Mouse (Mus musculus) layer of hippocampus, postnatal 10 days (tissue): ENCODE results near the gene Snx7. TPM values are rescaled to one million over a fixed set of nuclear protein-coding genes. Genes with fewer than 3 reads are reported as not detected.
A peak's percentile ranks its signal among the peaks of the same experiment; 100 is the strongest.

Source experiments
- DNase-seq, 2 experiments: peaks; one replicate each; pipeline ENCODE4 v3.0.0; 2021; ENCODE audit warnings: low spot score in 2 of 2
- microRNA-seq, 2 experiments: library from miRNA; unstranded; fragments of <30 nt; microRNA quantifications; one replicate each; pipeline ENCODE4 v1.2.0; 2021
- total RNA-seq, 2 experiments: library from RNA; stranded (reverse); gene quantifications; 2 replicates each; pipeline ENCODE4 v1.2.3; 2021

Snx7 gene
- total RNA-seq, 2 experiments from 2014 or later: 32.0 to 34.9 TPM

DNA sequence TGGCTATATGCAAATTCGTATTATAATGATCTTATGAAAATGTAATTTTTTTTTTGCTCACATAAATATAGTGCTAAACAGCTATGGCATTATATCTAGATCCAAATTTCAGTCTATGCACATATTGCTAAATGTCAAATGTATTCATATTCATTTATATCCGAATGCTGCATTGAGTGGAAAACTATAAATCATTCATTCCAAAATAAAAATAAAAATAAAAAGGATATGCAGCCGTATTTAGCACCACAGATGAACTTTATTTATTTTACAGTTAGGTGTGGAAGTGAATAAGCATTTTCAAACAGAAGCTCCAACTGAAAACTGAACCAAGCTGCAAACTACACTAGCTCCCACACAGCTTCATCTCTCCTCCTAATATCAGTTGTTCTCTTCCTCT is 45.5 kb downstream of the Snx7 start:
- DNase-seq: no peak

DNA sequence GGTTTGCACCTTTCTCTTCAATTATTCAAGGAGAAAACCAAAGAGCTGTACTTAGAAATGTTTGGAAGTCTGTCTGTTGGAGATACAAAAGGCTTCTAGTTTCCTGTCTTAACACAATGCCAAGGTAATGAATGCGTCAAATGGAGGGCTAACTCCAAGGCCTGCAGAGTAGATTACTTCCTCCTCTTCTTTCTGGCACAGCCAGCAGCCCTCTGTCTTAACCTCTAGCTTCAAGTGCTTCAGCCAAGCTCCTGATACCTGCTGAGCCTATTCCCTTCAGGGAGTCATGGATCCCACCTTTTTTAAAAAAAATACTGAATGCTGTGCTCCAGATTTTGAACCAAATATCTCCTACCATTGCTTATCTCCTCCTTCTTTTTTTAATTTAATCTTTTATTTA is 51.1 kb downstream of the Snx7 start:
- DNase-seq: no peak

DNA sequence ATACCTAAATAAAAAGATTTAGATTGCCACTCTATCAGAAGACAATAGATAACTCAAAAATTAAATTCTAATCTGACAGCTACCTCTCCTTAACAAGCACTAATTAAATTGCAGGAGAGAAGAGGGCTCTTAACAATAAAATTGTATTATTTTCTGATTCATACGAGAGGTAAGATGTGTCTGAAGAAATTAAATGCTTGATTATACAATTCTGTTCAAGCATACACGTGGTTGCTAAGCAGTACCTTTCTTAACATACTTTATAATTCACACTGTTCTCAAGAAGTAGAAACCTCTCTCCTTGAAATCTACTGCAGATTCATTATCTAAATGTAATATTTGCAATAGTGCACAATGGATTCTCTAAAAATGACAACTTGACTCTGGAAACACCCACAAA is 54.5 kb downstream of the Snx7 start:
- no peak for DNase-seq

DNA sequence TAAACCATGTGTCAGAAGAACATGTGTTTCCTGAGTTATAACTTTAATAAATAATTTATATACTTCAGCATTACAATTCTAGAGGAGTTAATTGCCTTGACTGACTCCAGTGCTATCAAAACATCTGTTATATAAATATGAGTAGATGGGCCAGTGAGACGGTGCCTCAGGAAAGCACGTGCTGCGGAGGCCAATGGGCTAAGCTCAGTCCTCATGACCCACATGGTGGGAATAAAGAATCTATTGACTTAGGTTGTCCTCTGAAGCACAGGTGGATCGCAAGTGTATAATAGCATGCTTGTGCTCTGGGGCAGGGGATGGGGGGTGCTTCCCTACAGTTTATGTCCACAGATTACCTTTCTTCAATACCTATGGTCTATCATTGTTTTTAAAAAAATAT is 56.6 kb downstream of the Snx7 start:
- no peak for DNase-seq

DNA sequence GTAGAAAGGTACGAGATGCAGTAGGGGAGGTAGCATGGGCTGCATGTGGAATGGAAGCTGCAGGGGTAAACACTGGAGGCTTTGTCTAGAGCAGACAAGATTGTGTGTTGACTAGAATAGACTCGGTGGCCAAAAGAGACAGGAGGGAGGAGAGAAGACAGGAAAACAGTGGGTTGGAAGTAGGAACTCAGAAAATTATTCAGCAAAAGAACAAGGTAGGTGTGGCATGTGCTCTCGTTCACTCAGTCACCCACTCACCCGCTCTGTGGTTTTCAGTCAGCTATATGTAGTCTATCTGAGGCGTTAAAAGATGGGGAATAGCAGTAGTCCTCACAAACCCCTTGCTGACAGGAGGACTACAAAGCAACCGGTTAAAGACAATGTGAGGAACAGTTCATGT is 63.0 kb downstream of the Snx7 start:
- DNase-seq: no peak

DNA sequence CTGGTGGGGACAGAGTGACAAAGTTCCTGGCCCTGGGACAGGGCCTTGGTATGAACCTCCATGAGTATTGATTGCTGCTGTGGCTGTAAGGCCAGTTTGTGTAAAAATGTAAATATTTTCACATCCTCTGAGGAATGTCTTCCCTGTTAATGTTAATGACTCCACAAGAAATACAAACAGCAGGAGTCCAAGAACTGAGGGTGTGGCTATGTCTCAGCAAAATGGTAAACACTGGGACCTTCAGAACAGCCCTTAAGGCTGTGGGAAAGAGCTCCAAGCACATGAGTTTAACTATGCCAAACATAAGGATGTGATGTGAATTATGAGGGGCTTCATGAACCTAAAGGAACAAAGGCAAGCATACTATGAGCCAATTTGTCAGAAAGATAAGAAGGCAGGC is 74.2 kb downstream of the Snx7 start:
- DNase-seq: no peak

DNA sequence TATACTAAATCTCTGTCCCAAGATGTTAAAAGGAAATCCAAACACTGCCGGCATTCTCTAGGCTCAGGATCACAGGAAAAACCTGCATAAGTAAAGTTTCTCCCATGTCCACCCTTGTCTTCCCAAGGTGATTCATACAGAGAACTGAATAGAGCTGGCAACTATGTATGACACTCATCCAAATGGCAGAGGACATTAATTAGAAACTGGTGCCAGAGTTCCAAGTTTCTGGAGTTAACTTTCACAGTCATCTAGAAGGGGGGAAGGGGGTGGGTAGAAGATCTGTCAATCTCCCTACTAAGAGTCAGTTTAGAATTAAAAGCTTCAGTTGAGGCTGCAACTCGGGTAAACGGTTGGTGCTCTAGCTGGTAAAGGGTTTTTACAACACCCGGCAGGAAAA is 76.8 kb downstream of the Snx7 start:
- DNase-seq: no peak

DNA sequence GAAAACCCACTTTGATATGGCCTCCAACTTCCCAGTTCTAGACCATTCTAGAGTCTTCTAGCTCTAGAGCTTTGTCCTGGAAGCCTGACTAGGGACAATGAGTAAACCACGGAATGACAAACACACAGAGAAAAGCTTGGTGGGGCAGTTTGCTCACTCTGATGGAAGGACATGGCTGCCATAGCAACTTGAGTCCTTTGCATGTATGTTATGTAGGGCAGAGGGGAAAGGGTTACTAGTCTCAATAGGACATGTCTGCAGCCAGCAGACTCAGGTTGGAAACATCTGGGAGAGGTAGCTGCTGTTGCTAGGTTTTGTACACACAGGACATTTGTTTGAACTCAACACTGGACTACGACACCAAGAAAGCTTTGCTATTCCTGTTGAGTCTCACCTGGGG is 77.5 kb downstream of the Snx7 start:
- DNase-seq: no peak

DNA sequence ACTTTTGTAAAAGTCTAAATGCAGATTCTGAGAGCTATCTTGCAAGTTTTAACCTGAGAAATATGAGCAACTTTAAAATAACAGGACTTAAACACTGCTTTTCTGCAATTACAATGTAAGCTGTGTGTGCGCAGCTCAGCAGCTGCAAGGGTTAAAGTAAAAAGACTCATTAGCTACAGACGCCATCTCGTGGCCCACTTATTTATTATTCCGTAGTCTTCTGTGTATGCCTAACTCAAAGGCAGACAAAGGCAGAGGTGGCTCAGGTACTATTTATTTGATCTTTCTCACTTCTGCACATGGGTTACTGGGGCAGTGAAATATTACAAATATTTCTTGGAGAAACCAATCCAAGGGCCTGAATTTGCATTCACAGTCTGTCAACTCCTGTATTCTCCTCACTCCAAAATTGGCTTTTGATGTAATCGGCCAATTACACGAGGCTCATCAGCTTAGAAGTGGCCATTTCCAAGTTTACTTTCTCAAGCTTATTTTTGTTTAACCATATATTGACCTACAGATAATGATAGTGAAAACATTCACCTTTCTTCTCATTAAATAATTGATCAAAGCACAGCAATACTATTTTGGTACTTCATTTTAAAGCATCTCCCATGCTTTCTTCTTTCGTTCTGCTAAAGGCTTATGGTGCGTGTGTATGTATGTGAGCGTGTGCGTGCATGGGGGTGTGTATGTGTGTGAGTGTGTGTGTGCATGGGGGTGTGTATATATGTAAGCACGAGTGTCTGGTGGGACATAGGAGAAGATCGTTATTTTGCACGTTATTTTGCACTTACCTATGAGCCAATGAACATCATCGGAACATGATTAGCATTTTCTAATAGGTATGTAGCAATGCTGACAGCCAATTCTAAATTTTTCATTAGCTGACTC is 79.7 kb downstream of the Snx7 start:
- DNase-seq: peak; percentile 60 to 75

DNA sequence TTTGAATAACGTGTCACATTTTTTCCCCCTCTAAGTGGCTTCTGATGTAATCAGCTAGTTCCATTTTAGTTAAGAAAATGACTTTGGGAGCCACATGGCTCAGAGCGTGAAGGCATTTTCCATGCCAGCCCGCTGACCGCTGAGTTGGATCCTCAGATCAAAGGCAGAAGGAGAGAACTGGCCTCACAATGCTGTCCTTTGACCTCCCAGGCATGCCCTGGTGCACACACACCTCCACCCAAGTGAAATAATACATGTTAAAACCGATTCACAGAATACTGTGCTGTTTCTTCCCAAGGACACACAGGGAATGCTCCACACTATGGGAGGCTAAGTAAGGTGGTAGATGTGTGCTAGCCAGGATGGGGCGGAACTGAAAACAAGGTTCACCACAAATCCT is 81.5 kb downstream of the Snx7 start:
- DNase-seq: no peak

DNA sequence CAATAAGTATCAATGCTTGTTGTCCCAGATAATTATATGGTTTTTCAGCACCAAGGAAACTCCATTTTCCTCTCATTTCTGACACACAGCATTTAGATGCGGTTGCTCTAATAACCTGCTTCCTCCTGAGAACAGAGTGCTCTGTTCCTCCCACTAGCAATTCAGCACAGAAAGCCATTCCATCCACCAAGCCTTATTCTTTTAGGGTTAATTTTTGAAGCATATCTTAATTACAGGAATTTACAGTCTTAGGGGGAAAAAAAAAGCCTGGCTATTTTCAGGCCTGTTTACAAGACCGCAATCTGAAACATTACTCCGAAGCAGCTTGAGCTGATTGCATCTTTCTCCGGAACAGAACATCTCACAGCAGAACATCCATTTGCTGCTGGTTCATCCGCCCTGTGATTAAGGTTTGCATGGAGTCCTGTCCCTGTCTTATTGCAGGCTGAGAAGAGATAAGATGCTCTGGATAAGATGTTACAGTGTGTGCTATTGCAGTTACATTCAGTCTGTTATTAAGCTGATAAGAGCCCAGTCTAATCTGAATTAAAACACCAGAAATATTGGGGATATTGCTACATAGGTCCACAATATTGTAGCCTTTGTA is 116.5 kb downstream of the Snx7 start:
- no peak for DNase-seq

DNA sequence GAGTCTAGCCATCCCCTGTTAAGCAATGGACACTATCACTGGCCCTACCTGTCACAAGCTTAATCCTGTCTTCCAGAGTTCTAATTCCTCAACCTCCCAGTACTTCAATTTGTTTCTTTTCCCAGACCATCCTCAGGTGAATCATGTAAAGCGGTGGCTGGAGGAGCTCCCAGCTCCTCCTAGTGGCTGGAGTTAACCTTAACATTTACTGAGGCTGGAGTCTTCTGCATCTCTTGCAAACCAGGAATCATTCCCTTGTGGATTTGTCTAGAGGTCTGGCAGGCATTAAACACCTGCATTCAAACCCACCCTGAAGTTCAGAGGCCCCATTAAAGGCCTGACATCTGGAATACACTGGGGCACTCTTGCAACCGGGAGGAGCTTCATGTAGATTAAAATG is 117.1 kb downstream of the Snx7 start:
- no peak for DNase-seq

DNA sequence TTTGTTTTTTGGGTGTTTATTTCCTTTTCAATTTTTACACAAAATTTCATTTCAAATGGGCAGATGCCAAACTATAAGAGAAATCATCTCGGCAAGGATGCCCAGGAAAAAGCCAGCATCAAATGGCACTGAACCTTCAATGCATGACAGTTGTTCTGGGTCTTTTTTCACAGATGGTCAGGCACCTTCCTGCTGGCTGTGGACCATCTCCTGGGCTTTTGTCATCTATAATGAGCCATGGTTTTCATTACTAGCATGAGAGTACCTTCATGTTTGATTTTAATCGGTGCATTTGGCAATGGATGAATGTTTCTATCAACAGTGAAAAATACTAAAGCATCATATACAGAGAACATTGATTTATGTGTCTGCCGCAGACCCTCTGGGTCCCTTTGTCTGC is 119.5 kb downstream of the Snx7 start:
- no peak for DNase-seq

DNA sequence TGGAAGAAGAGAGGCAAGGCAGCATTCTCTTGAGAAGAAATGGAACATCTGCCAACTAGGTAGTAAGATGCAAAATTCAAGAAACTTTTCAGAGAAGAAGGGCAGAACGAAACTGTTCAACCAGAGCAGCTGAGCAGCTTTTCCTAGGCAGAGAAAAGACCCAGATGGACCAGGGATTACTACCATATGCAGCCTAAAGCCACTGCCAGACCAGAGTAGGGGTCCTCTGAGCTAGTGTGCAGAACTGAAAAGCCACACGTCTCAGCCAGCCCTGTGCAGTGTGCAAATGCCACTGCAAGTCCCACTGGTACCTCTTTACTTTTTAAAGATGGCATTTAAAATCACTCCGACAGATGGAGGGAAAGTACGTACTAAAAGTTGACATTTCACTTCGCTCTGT is 129.0 kb downstream of the Snx7 start:
- DNase-seq: no peak

DNA sequence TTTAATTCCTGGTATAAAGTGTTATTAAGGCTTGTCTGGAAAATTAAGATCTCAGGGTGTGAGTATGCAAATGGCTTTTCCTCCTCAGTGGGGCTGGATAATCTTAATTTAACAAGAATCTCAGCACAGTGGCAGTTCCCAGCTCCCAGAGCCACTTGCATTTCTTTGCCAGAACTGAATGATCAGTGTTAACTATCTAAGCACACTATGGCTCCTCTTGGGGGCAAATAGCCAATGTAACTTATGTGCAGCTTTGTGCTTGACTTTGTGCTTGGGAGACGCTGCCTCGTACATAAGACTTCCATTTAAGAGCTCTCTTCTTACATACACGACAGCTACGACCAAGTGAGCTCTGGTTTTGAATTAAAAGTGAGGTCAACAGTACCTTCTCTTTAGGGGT is 136.1 kb downstream of the Snx7 start:
- DNase-seq: no peak

Small RNA genes lying within 50 kb of the gene (microRNA-seq; reads per million reads assigned to microRNA genes)
- gene Gm24811: 0 reads per million in 2 experiments
